21 mouse cellular contexts compared by ENCODE assay signal in genomic region chr1:191712224-191712838, GRCm38 (mm10).
"Had no signal": no experiment of that assay in that cellular context is flagged by ENCODE, and none has a peak within 500 bp of the region (broad histone marks: within the 10 kb centered on the region; RNA-seq: fewer than 3 reads in every experiment).

No protein-coding gene starts in this region.

- H3K4me3 ChIP-seq: limb, embryonic 10.5 days; limb, embryonic 13.5 days; liver, embryonic 12.5 days; liver, embryonic 15.5 days; midbrain, embryonic 15.5 days; neural tube, embryonic 13.5 days; stomach, embryonic 15.5 days had no signal

- H3K9me3 ChIP-seq: limb, embryonic 10.5 days; limb, embryonic 13.5 days; liver, embryonic 12.5 days; liver, embryonic 15.5 days; midbrain, embryonic 15.5 days; neural tube, embryonic 13.5 days; stomach, embryonic 15.5 days had no signal

- H3K27me3 ChIP-seq: limb, embryonic 13.5 days; midbrain, embryonic 15.5 days; neural tube, embryonic 13.5 days; stomach, embryonic 15.5 days had no signal

- H3K27ac ChIP-seq: limb, embryonic 10.5 days; limb, embryonic 13.5 days; liver, embryonic 12.5 days; liver, embryonic 15.5 days; midbrain, embryonic 15.5 days; neural tube, embryonic 13.5 days; stomach, embryonic 15.5 days had no signal

- H3K9ac ChIP-seq: limb, embryonic 13.5 days; liver, embryonic 12.5 days; liver, embryonic 15.5 days; midbrain, embryonic 15.5 days; neural tube, embryonic 13.5 days; stomach, embryonic 15.5 days had no signal

- H3K36me3 ChIP-seq: limb, embryonic 10.5 days; limb, embryonic 13.5 days; liver, embryonic 12.5 days; liver, embryonic 15.5 days; midbrain, embryonic 15.5 days; neural tube, embryonic 13.5 days; stomach, embryonic 15.5 days had no signal

- DNase-seq: kidney, adult 18-20 months; kidney, adult 9 months; kidney, postnatal 14 days; kidney, postnatal 4 days; liver; lung, adult 18-20 months; lung, postnatal 14 days; lung, postnatal 4 days; right cerebral cortex, postnatal 14 days; right cerebral cortex, postnatal 4 days; thymus, adult 2 months; thymus, postnatal 14 days; thymus, postnatal 4 days had no signal

- H3K4me1 ChIP-seq: liver, embryonic 12.5 days; liver, embryonic 15.5 days had no signal

- H3K4me2 ChIP-seq: limb, embryonic 13.5 days; liver, embryonic 12.5 days; liver, embryonic 15.5 days; midbrain, embryonic 11.5 days; midbrain, embryonic 15.5 days; neural tube, embryonic 13.5 days; stomach, embryonic 15.5 days had no signal
